Mouse (Mus musculus) central nervous system, embryonic 18 days (tissue): ENCODE results near the gene Gm20834. TPM values are rescaled to one million over a fixed set of nuclear protein-coding genes. Genes with fewer than 3 reads are reported as not detected.

ENCODE experiments used
- polyA plus RNA-seq: library from polyadenylated mRNA; depleted of rRNA; stranded (reverse); fragments of >200 nt; gene quantifications from 2 replicates; pipeline ENCODE4 v1.2.3, GENCODE M21; 2012; rRNA removed

Gm20834 gene
- not detected in 2 replicates for polyA plus RNA-seq

GRCm38 (mm10) chrY:10324489-10324888 is at the start of gene Gm20834:
Gm20834 (minus strand) TSS chrY:10324589.

Other genes with a start within 250 kb of the Gm20834 start
- gene Gm21310, start 177.4 kb downstream of the Gm20834 start, polyA plus RNA-seq = not detected in 2 replicates
- not detected in 2 replicates for gene Gm28510, start 88.1 kb upstream of the Gm20834 start, polyA plus RNA-seq
- gene Gm20737, start 211.5 kb upstream of the Gm20834 start, polyA plus RNA-seq = not detected in 2 replicates
- not detected in 2 replicates for gene Gm21775, start 228.9 kb upstream of the Gm20834 start, polyA plus RNA-seq